Mouse (Mus musculus): ENCODE measurements around the gene Nox1. TPM values are rescaled to one million over a fixed set of nuclear protein-coding genes. Genes with fewer than 3 reads are reported as not detected.

Nox1 gene
- polyA plus RNA-seq, 1 experiment from 2014 or later = not detected

DNA sequence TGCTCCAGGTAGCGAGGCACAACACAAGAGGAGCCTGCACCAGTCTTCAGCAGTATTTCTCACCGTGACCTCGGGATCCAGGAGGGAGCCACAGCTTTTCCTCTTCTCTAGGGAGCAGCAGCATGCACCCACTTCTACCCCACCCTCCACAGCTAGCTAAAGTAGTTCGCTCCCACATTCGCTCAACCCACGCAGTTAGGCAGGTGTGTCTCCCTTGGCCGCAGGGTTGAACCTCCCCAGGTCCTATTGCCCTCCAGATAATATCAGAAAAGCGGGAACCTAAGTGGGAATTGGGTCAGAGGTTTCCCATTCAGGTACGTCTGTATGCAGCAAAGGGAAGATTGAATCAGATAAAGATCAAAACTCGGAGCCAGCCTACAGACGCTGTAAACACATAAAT is 58.9 kb downstream of the Nox1 start:
- Histone ChIP-seq H3K79me2 (ENCODE audit: inconsistent target) (no peaks in the 10 kb centered on the region), H3K36me3 (ENCODE audit: inconsistent target) (no peaks in the 10 kb centered on the region), H3K4me3 (ENCODE audit: inconsistent target) (no peak overlapping the region), H3K27ac (no peak overlapping the region)
- WGBS (ENCODE audit: missing documents) = 40% methylated on average over 11 of the region's 11 CpGs

DNA sequence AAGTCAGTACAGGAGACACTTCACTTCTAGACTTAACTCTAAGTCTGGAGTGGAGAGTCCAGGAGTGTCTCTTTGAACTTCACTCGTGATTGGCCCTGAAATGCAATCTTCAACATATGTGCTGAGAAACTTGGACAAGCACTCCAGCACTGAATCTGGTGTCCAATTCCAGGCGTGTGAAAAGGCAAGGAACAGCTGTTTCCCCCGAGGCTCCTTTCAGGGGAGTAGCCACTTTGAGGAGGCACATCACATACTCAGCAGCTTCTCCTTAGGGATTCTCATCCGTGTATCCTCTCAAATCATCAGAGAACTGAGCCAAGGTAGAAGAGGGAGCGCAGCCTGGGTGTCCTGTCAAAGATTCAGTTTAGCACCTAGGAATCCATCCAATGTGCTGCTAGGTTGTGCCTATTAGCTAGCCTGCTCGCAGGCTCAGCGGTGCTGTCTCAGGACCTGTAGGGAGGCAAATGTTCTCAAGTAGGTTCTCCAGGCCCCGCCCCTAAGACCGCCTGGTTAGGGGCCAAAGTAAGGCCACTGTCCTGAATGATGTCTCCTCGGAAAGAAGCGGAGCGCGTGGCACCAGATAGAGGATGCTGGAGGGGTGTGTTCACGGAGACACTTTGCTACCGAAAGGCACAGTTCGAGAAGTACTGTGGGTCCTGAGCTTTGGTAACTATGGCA is 59.6 kb downstream of the Nox1 start, which contains the start of gene Xkrx:
Gene Xkrx, minus strand, starts transcription at position 34 of the 678 bp plus-strand sequence.
- Histone ChIP-seq H3K27ac (no peak within 1 kb of the TSS), H3K36me3 (ENCODE audit: inconsistent target) (no peaks in the 10 kb centered on the region), H3K79me2 (ENCODE audit: inconsistent target) (no peaks in the 10 kb centered on the region), H3K4me3 (ENCODE audit: inconsistent target) (no peak within 1 kb of the TSS)
- 78% methylated on average over 16 of the region's 16 CpGs for WGBS (ENCODE audit: missing documents)

DNA sequence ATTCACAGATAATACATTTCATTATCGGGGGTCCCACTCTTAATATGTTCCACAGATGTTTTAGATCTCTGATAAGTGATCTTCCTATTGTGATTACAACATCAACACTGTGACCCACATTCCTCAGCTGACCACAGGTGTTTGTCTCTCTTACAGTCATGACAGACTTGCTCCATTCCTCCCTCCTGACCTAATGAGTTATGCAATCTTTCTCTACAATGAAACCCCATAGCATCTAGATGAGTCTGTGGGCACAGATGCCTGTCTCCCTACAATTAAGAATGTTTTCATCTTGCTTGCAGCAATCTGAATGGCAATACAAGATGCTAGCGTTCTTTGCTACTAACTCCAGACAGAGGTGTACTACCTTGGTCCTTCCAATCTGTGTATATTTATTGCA is 61.3 kb downstream of the Nox1 start:
- H3K36me3 ChIP-seq (ENCODE audit: inconsistent target) = no peaks in the 10 kb centered on the region
- H3K27ac ChIP-seq = no peak overlapping the region
- no peaks in the 10 kb centered on the region for H3K79me2 ChIP-seq (ENCODE audit: inconsistent target)
- 55% methylated on average over 2 of the region's 2 CpGs for WGBS (ENCODE audit: missing documents)
- no peak overlapping the region for H3K4me3 ChIP-seq (ENCODE audit: inconsistent target)

DNA sequence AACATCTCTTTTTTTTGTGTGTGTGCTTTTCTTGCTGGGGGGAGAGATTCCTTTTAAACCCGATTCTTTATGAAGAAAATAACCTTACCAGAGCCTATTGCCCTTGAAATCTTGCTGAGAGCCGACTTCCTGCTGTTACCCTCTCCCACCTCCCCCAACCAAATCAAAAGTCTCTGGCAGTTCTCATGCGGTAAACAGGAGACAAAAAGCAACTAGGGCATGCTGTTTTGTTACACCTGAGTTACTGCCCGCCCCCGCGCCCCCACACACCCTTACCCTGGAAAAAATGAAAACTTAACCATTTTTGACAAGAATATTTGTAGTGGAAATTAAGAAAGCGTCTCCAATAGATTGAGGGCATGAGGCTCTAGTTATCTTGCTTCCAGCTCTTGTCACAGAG is 63.6 kb downstream of the Nox1 start:
- no peak overlapping the region for H3K27ac ChIP-seq
- no peaks in the 10 kb centered on the region for H3K79me2 ChIP-seq (ENCODE audit: inconsistent target)
- H3K4me3 ChIP-seq (ENCODE audit: inconsistent target) = no peak overlapping the region
- H3K36me3 ChIP-seq (ENCODE audit: inconsistent target) = no peaks in the 10 kb centered on the region
- 61% methylated on average over 7 of the region's 7 CpGs for WGBS (ENCODE audit: missing documents)

DNA sequence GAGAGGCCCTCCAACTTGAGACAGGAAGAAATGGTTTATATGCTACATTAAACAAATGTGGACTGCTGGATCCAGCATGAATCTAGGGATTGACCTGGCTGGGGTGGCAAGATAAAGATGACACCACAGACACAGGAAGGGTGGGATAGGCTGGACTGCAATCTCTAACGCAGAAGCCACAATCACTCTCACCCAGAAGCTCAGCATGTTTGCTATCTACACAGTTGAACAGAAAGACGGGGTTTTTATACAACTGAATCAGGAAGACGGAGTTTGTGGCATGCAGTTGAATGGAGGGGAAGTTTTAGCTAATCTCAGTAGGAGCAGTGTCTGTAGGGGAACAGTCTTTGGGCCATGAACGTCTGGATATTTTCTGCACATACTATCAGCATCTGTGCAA is 79.8 kb downstream of the Nox1 start:
- WGBS (ENCODE audit: missing documents) = 71% methylated on average over 4 of the region's 4 CpGs
- H3K4me3 ChIP-seq (ENCODE audit: inconsistent target) = no peak overlapping the region
- no peaks in the 10 kb centered on the region for H3K79me2 ChIP-seq (ENCODE audit: inconsistent target)
- no peak overlapping the region for H3K27ac ChIP-seq
- H3K36me3 ChIP-seq (ENCODE audit: inconsistent target) = no peaks in the 10 kb centered on the region

DNA sequence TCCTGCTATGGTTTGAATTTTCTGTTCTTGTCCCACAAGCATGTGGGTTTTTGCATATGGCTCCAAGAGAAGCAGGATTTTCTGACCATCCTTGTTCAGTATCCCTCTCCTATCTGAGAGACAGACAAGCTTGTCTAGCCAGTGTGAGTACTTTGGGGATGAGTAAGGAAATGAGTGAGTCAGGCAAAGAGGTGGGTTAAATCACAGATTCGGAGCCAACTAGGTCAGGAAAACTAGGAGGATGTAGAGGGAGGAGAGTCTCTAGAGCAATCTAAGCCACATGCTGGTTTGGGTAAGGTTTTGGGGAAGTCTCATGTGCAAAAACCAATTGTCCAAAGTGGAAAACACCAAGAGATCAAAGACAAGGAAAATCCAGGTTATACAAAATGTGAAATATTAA is 80.2 kb downstream of the Nox1 start:
- H3K36me3 ChIP-seq (ENCODE audit: inconsistent target) = no peaks in the 10 kb centered on the region
- no peaks in the 10 kb centered on the region for H3K79me2 ChIP-seq (ENCODE audit: inconsistent target)
- 83% methylated on average over 1 of the region's 1 CpGs for WGBS (ENCODE audit: missing documents)
- H3K4me3 ChIP-seq (ENCODE audit: inconsistent target) = no peak overlapping the region
- H3K27ac ChIP-seq = no peak overlapping the region

DNA sequence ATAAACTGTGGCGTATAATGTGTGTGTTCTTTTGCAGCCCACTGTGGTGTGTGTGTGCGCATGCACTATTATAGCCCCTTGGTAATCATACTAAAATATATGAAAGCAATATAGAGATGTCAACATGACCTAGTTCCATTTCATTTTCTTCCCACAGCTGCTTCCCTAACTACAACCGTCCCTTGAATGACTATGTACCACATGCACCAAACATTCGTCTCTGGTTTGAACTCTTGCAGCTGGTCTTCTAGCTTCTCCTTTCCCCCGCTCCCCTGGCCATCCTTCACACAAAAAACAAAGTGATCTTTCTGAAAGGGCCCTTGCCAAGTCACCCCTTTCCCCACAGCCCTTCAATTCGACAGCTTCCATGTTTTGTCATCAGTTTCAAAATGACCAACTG is 81.7 kb downstream of the Nox1 start:
- Histone ChIP-seq H3K36me3 (ENCODE audit: inconsistent target) (no peaks in the 10 kb centered on the region), H3K4me3 (ENCODE audit: inconsistent target) (no peak overlapping the region), H3K79me2 (ENCODE audit: inconsistent target) (no peaks in the 10 kb centered on the region), H3K27ac (no peak overlapping the region)
- 59% methylated on average over 4 of the region's 6 CpGs for WGBS (ENCODE audit: missing documents)

DNA sequence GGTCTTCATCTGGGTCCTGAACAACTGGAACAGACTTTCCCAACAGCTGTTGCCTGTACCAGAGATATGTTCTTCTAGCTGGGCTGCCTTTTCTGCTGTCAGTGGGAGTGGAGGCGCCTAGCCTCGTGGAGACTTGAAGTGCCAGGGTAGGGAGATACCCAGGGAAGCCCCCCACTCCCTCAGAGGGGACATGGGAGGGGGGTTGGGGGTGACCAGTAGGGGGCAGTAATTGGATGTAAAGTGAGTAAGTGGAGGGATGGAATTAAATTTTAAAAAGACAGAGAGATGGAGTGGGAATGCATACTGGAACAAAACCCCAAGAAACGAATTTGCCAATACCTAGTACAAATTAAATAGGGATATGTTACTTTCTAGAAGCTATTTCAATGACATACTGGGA is 87.9 kb downstream of the Nox1 start:
- Histone ChIP-seq H3K36me3 (ENCODE audit: inconsistent target) (no peaks in the 10 kb centered on the region), H3K4me3 (ENCODE audit: inconsistent target) (no peak overlapping the region), H3K79me2 (ENCODE audit: inconsistent target) (no peaks in the 10 kb centered on the region), H3K27ac (no peak overlapping the region)
- WGBS (ENCODE audit: missing documents) = 79% methylated on average over 3 of the region's 3 CpGs

DNA sequence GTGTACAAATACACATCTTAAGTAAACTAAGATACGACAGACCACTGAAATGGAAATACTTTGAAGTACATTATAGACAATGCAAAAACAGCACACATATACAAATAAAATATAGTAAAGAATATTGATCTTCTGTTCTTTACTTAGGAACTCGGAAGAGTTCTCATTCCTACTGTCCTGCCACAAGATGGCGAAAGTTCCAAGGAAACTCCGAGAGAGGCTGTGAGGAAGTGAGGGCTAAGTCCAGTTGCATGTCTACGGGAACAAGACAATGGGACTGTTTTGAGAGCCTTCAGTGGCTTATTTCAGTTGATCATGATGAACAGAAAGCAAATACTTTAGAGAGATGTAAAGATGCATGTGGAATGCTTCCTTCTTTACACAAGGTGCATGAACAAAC is 89.5 kb downstream of the Nox1 start:
- Histone ChIP-seq H3K79me2 (ENCODE audit: inconsistent target) (no peaks in the 10 kb centered on the region), H3K4me3 (ENCODE audit: inconsistent target) (no peak overlapping the region), H3K27ac (no peak overlapping the region), H3K36me3 (ENCODE audit: inconsistent target) (no peaks in the 10 kb centered on the region)
- WGBS (ENCODE audit: missing documents) = 62% methylated on average over 5 of the region's 5 CpGs

DNA sequence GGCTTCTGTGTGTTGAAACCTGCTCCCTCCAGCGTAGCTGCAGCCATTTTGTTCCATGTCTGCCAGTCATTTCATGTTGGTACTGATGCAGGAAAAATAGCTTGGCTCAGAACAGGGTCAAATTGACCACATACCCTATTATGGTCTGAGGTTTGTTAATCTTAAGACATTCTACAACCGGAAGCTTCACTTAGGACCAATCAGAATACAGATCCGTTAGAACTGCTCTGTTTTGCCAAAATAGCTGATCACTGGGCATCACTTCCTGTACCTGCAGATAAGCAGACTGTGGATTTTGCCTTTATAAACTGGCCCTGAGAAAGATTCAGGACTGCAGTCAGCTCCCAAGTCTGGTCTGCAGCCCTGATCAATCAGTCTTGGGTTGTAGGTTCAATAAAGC is 93.2 kb downstream of the Nox1 start:
- no peak overlapping the region for H3K27ac ChIP-seq
- H3K4me3 ChIP-seq (ENCODE audit: inconsistent target) = no peak overlapping the region
- H3K36me3 ChIP-seq (ENCODE audit: inconsistent target) = no peaks in the 10 kb centered on the region
- 78% methylated on average over 3 of the region's 3 CpGs for WGBS (ENCODE audit: missing documents)
- H3K79me2 ChIP-seq (ENCODE audit: inconsistent target) = no peaks in the 10 kb centered on the region

DNA sequence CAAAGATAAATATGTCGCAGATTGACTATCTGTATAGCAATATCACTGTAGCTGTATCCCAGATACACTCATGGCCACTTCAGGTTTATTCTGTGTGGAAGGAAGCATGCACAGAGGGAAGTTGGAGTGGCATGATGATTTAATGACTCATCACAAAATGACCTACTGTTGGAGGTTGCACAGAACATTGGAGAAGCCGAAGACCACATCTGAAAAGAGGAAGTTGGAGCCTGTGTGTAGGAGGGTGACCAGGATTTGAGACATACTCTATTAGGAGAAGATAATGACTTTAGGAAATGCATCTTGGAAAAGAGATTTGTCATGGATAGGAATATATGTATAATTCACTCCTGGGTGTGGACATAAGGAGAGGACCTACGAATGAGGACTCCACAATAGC is 105.3 kb downstream of the Nox1 start:
- no peak overlapping the region for H3K4me3 ChIP-seq (ENCODE audit: inconsistent target)
- H3K79me2 ChIP-seq (ENCODE audit: inconsistent target) = no peaks in the 10 kb centered on the region
- 18% methylated on average over 3 of the region's 3 CpGs for WGBS (ENCODE audit: missing documents)
- no peak overlapping the region for H3K27ac ChIP-seq
- no peaks in the 10 kb centered on the region for H3K36me3 ChIP-seq (ENCODE audit: inconsistent target)

DNA sequence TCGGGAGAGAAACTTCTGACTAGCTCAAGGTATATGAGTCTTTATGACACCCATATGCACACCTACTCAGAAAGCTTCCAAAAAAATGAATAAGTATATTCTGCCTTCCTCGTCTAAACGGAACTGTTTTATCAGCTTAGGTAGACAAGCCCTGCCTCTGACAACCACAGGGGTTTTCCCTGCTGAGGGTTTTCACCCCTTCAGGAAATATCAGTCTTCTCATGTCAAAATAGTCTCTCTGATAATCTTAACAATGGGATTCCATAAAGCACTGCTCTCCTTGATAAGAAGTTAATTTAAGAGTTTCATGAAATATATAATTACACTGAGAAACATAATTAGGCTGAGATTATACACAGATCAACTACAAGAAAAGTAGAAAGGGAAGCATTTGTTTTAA is 110.0 kb downstream of the Nox1 start:
- Histone ChIP-seq H3K79me2 (ENCODE audit: inconsistent target) (no peaks in the 10 kb centered on the region), H3K36me3 (ENCODE audit: inconsistent target) (no peaks in the 10 kb centered on the region), H3K27ac (no peak overlapping the region), H3K4me3 (ENCODE audit: inconsistent target) (no peak overlapping the region)
- WGBS (ENCODE audit: missing documents) = 57% methylated on average over 3 of the region's 3 CpGs

DNA sequence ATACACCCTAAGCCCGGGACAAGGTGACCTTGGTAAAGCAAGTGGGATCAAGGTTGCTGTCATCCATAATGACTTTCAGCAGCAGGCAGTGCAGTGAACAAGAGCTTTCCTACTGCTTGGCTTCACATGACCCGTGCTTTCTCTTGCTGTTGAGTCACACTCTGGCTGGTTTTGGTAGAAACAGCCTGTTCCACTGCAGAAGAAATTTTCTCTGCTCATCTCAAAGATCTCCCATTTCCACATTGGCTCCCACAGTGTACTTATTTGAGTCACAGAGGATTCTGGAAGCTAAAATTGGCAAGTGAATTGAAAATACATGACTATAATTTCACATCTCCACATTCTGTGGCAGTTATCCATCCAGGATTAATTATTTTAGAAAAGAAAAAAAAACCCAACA is 119.1 kb downstream of the Nox1 start:
- Histone ChIP-seq H3K36me3 (ENCODE audit: inconsistent target) (no peaks in the 10 kb centered on the region), H3K27ac (no peak overlapping the region), H3K4me3 (ENCODE audit: inconsistent target) (no peak overlapping the region), H3K79me2 (ENCODE audit: inconsistent target) (no peaks in the 10 kb centered on the region)
- 76% methylated on average over 2 of the region's 2 CpGs for WGBS (ENCODE audit: missing documents)

DNA sequence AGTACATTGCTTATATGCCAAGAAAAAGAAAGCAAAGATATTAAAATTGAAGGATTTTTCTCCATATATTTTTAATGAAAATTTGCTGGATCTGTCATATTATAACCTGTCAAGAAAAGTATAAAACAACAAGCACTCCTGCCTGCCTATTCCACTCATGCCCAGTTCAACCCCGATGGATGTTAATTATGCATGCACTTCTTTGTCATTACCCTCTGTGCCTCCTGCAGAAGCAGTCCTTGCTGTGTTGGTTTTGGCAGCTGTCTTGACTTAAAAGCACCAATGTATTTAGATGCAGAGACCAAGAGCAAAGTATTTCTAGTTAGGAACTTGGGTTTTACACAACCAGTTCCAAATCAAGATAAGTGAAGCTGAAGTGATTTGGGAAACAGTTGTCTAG is 136.3 kb downstream of the Nox1 start:
- Histone ChIP-seq H3K4me3 (ENCODE audit: inconsistent target) (no peak overlapping the region), H3K36me3 (ENCODE audit: inconsistent target) (no peaks in the 10 kb centered on the region), H3K79me2 (ENCODE audit: inconsistent target) (no peaks in the 10 kb centered on the region), H3K27ac (no peak overlapping the region)
- WGBS (ENCODE audit: missing documents) = 78% methylated on average over 1 of the region's 1 CpGs

DNA sequence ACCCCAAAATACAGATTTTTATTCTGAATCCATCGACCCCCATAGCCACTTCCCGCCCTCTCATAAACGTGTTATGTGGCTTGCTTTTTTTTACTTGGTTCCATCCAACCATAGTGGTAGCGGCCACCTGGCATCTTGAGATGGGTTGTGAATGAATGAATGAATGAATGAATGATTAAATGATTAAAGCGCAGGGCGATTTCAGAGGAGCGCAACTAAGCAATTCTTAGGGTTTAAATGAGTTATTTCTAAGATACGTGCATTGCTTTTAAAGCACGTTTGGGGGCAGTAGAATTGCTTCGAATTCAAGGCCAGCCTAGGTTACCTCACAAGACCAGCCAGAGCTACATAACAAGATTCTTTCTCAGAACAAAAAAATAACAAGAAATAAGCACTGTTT is 162.0 kb downstream of the Nox1 start:
- Histone ChIP-seq H3K27ac (no peak overlapping the region), H3K79me2 (ENCODE audit: inconsistent target) (no peaks in the 10 kb centered on the region)
- 34% methylated on average over 10 of the region's 10 CpGs for WGBS (ENCODE audit: missing documents)

More for the DNA sequence above, 162.0 kb downstream of the Nox1 start:
- H3K36me3 ChIP-seq (ENCODE audit: inconsistent target) = no peaks in the 10 kb centered on the region
- H3K4me3 ChIP-seq (ENCODE audit: inconsistent target) = peak overlapping the region; percentile 44
